Mouse (Mus musculus) lung, adult 10 weeks (tissue): ENCODE data around the gene Ugcg. TPM values are rescaled to one million over a fixed set of nuclear protein-coding genes. Genes with fewer than 3 reads are reported as not detected.

Experiments used
- polyA plus RNA-seq: library from polyadenylated mRNA; stranded (reverse); fragments of 350-450 nt; fragmentation: Illumina TruSeq; extraction: RNeasy Lipid Tissue Mini Kit (QIAGEN cat#74804); gene quantifications from one replicate; pipeline ENCODE4 v1.2.3, GENCODE M21; 2014; ENCODE audit warnings: low read depth, low replicate concordance; ENCODE audit not compliant: insufficient read depth

The Ugcg gene
- 17.8 TPM for polyA plus RNA-seq

GRCm38 (mm10) chr4:59188802-59189545 is at the start of gene Ugcg:
Gene Ugcg (plus strand): TSS chr4:59189257.

Other genes starting within 250 kb of the Ugcg start
- gene Zkscan16, start 245.6 kb upstream of the Ugcg start, polyA plus RNA-seq = not detected
- gene Ptgr1, start 202.1 kb upstream of the Ugcg start, polyA plus RNA-seq = 26.4 TPM
- gene Dnajc25, start 194.2 kb upstream of the Ugcg start, polyA plus RNA-seq = 6.3 TPM
- not detected for gene Gm20503, start 186.0 kb upstream of the Ugcg start, polyA plus RNA-seq
- gene Gng10, start 154.2 kb upstream of the Ugcg start, polyA plus RNA-seq = 60.6 TPM
- not detected for gene AI481877, start 50.3 kb upstream of the Ugcg start, polyA plus RNA-seq
- gene Susd1, start 249.4 kb downstream of the Ugcg start, polyA plus RNA-seq = 4.2 TPM